Mouse (Mus musculus): Measurements from ENCODE around the gene Zbtb42.

Zbtb42 gene

GRCm38 (mm10) chr12:112683351-112683750, 4.7 kb downstream of the Zbtb42 start:
- in situ Hi-C loops (cut with MseI, MboI), result no loop called here

GRCm38 (mm10) chr12:112688458-112688857, 9.8 kb downstream of the Zbtb42 start:
- in situ Hi-C loops (cut with MseI, MboI), result no loop called here

GRCm38 (mm10) chr12:112693185-112694126, 14.8 kb downstream of the Zbtb42 start:
- in situ Hi-C loops (cut with MseI, MboI), result no loop called here

- in situ Hi-C loops (cut with MseI, MboI), result no loop called here
Observed at GRCm38 (mm10) chr12:112694127-112694475, 15.5 kb downstream of the Zbtb42 start.

DNA sequence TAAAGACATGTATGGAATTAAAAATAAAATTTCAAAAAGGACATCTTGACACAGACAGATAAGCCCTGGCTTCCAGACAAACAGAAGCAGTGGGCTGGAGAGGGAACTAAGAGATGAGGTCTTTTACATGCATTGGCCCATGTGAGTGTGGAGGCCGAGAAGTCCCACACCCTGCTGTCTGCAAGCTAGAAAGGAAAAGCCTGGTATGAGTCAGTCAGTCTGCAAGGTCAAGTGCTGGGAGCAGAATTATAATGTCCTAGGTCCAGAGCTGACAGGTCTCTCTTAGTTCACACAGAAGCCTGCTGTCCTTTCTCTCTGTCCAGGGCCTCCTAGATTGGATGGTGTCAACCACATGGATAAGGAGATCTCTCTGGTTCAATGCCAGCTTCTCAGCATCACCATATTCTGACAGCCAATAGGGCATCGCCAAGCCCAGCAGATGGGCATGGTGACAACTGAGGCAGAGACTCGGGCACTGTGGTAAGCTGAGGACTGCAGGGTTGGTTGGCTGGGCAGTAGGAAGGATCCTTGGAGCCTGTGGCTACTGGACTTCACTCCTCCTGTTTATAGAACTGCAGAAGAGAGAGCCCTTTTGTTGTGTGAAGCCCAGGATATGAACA, 18.3 kb downstream of the Zbtb42 start:
- in situ Hi-C loops (cut with MseI, MboI), result no loop called here

GRCm38 (mm10) chr12:112700522-112700921, 21.9 kb downstream of the Zbtb42 start:
- in situ Hi-C loops (cut with MseI, MboI), result no loop called here

DNA sequence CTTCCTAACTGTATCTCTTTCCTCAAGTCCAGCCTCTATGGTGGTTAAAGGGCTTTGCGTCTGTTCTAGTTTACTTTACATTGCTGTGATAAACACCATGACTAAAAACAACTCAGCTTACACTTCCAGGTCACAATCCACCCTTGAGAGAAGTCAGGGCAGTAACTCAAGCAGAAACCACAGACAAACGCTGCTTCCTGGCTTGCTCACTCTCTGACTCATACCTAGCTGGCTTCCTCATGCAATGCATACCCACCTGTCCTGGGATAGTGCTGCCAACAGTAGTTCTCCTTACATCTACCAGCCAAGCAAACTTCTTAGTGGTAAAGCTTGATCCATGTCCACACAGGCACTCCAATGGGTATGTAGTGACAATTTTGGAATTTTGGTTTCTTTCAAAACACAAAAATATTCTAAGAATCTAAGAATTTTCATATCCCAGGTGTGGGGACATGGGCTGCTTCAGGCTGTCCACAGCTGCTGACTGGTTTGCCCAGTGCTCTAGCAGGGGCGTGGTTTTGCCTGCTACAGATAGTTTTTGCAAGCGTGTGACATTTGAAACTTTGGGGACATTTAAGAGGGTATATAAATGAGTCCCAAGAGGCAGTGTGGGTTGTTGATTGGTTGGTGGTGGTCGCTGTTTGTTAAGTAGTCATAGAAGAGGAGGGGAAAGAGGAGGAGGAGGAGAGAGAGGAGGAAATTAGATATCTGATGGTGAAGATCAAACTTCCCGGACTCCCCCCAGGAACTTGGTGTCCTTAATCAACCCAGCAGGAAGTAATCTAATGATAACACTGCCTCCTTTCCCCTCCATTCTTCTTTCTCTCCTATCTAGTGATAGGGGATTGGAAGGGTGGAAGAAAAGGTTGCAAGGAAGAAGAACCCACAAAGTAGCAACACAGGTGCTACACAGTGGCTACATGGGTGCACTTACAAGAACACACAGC, 24.0 kb downstream of the Zbtb42 start:
- in situ Hi-C loops (cut with MseI, MboI), result no loop called here

DNA sequence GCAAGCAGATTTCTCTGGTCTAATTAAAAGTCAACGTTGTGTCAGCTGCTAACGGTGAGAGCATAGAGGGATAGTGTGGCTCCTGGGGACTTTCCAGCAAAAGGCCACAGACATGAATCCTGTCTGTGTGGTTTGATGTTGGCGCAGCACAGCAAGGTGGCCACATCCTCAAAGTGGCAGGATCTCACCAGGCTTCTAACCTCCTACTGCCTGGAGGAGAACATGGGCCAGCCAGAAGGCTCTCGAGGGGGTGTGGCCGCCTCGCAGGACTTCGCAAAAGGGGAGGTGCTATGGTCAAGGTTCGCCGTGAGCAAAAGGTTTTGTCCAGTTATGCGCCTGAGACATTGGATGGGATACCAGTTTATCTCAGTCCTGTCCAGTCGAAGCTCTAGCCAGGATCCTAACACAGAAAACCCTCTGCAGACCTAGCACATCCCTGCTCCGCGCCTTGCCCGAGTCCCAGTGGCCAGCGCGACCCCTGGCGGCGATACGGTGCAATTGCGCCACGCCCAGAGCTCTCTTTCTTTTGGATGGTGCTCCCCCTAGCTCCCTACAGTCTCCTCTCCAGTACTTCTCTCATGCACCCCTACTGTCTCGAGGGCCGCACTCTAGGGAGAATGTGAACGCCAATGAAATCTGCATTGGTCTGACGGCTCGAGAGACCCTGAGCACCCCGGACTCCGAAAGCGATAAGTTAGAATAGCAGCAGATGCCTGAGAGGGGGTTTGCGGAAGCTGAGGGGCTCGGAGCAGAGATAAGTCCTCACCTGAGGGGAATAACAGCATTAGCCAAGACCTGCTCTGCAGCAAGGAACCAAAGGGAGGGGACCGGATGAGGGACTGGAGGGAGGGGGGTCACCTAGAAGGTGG, 28.3 kb downstream of the Zbtb42 start:
- in situ Hi-C loops (cut with MseI, MboI), result loop anchor here in 1 of 2 experiments (5.0 kb wide), 1 partner anchor 45 kb away; no protein-coding TSS in a partner anchor

DNA sequence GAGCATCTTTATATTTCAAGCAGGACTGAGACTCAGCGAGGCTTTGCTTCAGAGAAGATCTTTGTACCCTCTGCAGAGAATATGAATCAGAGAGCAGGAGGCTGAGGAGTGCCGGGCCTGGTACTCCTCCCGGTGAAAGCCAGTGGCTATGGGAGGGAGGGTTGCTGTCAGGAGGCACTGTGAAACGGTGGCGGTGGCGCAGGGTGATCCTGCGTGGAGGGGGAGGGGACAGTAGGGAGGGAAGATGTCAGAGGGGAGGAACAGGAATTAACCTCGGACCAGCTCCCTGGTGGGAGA, 28.9 kb downstream of the Zbtb42 start:
- in situ Hi-C loops (cut with MseI, MboI), result loop anchor here in 1 of 2 experiments (5.0 kb wide), 1 partner anchor 45 kb away; no protein-coding TSS in a partner anchor

GRCm38 (mm10) chr12:112713984-112714383, 35.4 kb downstream of the Zbtb42 start:
- in situ Hi-C loops (cut with MseI, MboI), result no loop called here

GRCm38 (mm10) chr12:112717140-112717539, 38.5 kb downstream of the Zbtb42 start:
- in situ Hi-C loops (cut with MseI, MboI), result loop anchor here in 1 of 2 experiments (5.0 kb wide), 1 partner anchor 55 kb away; no protein-coding TSS in a partner anchor

- in situ Hi-C loops (cut with MseI, MboI), result loop anchor here in 1 of 2 experiments (5.0 kb wide), 1 partner anchor 57 kb away; no protein-coding TSS in a partner anchor
Observed at GRCm38 (mm10) chr12:112718995-112719394, 40.4 kb downstream of the Zbtb42 start.

GRCm38 (mm10) chr12:112720216-112720615, 41.6 kb downstream of the Zbtb42 start, which contains the start of gene Cep170b:
Gene Cep170b, plus strand, starts transcription at chr12:112720455.
- in situ Hi-C loops (cut with MseI, MboI), result no loop called here

GRCm38 (mm10) chr12:112720890-112721423, 42.3 kb downstream of the Zbtb42 start:
- in situ Hi-C loops (cut with MseI, MboI), result no loop called here

DNA sequence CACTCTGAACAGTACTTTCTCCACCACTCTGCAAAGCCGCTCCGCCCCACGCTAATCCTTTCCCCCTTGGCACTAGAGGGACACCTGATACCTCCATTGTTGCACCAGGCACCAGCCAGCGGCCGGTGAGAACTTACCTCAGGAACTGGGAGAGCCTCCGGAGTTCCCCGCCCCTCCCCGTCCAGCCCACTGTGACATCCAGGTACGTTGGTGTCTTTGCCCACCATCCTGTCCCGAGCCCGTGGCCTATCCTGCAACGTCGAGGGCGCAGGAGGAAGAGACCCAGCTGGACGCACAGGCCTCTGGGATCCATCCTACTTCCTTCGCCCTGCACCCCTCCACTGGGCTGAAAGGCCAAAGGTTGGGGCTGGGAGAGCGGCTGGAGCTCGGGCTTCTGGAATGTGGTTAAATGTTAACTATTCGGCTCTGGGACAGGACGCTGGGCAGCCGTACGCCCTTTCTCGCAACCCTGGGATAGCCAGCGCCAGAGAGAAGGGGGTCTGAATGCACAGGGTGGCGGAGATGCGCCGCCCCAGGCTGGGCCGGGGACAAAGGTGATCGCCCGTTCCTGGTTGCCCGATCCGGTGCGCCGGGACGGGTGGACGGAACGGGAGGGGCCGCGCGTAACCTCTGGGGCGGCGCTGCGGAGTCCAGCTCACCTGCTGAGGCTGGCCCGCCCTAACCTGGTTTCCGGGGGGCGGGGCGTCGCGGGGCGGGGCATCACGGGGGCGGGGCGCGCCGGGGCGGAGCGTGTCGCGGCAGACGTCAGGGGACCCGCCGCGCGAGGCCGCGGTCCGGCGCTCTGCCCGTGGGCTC, 43.0 kb downstream of the Zbtb42 start:
- in situ Hi-C loops (cut with MseI, MboI), result no loop called here

- in situ Hi-C loops (cut with MseI, MboI), result no loop called here
Observed at GRCm38 (mm10) chr12:112722240-112723027, 43.8 kb downstream of the Zbtb42 start.

DNA sequence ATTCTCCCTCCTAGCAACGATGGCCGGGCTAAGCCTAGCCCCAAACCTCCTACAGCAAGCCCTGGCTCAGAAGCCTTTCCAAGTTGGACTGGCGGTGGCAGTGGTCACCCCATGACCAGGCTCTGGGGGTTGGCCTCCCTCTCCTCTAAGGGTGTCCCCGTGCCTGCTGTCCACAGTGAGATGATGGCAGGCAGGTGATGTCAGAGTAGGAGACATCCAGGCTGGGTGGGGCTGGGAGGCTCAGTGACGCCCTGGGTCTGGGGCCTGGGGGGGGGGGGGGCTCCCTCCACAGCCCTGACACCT, 44.4 kb downstream of the Zbtb42 start:
- in situ Hi-C loops (cut with MseI, MboI), result no loop called here

- in situ Hi-C loops (cut with MseI, MboI), result no loop called here
Observed at GRCm38 (mm10) chr12:112723445-112723844, 44.8 kb downstream of the Zbtb42 start.
